Mouse (Mus musculus): ENCODE measurements at regions not wholly inside any gene's neighbourhood (a gene's known extent, or its start where the extent isn't known, plus 50 kb on each side); places are given as distances from the start of the nearest gene placed in this dataset.

DNA sequence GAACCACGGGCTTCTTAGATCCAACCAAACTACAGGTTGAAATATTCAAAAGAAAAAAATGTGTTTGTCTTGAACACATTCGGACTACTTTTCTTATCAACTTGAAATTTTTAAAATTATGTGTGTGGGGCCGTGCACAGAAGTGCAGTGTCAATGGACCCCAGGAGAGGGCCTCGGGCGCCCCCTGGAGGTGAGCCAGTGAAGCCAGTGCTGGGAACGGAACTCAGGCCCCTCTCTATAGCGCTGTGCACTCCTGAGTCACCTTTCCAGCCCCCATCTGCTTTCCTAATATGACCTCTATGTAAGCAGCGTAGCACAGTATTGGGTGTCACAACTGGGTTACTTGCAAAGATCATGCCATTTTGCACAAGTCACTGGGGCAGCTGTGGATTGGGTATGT is 61.9 kb upstream of the Slc22a12 start:
- TF ChIP-seq CTCF (IDR thresholded peaks at IDR 0.05; ENCODE audit: insufficient read depth, low read depth, low read length): no peak
- TF ChIP-seq POLR2A (IDR thresholded peaks at IDR 0.05; ENCODE audit: insufficient read depth, low read depth, low read length): no peak

Measured in olfactory bulb, adult 2 months (tissue).